In genomic region chr2:164856309-164857100, GRCm38 (mm10) we compare ENCODE assay signal across 8 mouse cellular contexts. TPM values are rescaled to one million over a fixed set of nuclear protein-coding genes. Genes with fewer than 3 reads are reported as not detected.
DNase-seq lines count a peak whose midpoint lies in the region; ATAC-seq and TF ChIP-seq lines count a peak whose summit lies in the region.

No protein-coding gene starts in this region.

- H3K9me3 ChIP-seq in G1E (replicated peaks), result 0 out of 2 replicates have a peak, but pooled peaks cover 3% of the 10 kb centered on the region
- H3K9me3 ChIP-seq in forebrain, embryonic 13.5 days (replicated peaks), result no peaks in the 10 kb centered on the region
- H3K9me3 ChIP-seq in limb, embryonic 10.5 days (replicated peaks), result no peaks in the 10 kb centered on the region

- H3K4me1 ChIP-seq in G1E (ENCODE audit: insufficient read depth, low read depth, low read length), result peaks cover 14% of the 10 kb centered on the region
- H3K4me1 ChIP-seq in forebrain, embryonic 13.5 days, result peaks cover 22% of the 10 kb centered on the region
- H3K4me1 ChIP-seq in limb, embryonic 10.5 days, result peaks cover 38% of the 10 kb centered on the region

- H3K9ac ChIP-seq in forebrain, embryonic 13.5 days, result peak overlapping the region; percentile 61

- peak; percentile 38; the same call in 1 of the 2 replicates for ATAC-seq in frontal cortex, adult (ENCODE audit: low TSS enrichment)
- no peak for ATAC-seq in G1E (ENCODE audit: extremely low read depth, insufficient number of reproducible peaks, low FRiP score, poor library complexity, severe bottlenecking)
- no peak for ATAC-seq in forebrain, embryonic 13.5 days
- ATAC-seq in monocyte, adult 5-6 weeks (replicated peaks; ENCODE audit: insufficient number of reproducible peaks, low FRiP score, low TSS enrichment, poor library complexity, severe bottlenecking), result peak; percentile 13

- under 1% methylated on average over 42 of the region's 42 CpGs for WGBS in forebrain, embryonic 13.5 days
- WGBS in limb, embryonic 10.5 days, result 1% methylated on average over 42 of the region's 42 CpGs

- peak overlapping the region; percentile 96 for H3K4me2 ChIP-seq in forebrain, embryonic 13.5 days

- H3K27ac ChIP-seq in forebrain, embryonic 13.5 days, result no peak overlapping the region
- H3K27ac ChIP-seq in limb, embryonic 10.5 days, result peak overlapping the region; percentile 46; the same call in 1 of the 2 replicates

- peak overlapping the region; percentile 9; the same call in 1 of the 2 replicates for H3K4me3 ChIP-seq in G1E (ENCODE audit: low read depth, low read length)
- H3K4me3 ChIP-seq in forebrain, embryonic 13.5 days, result peak overlapping the region; percentile 49
- peak overlapping the region; percentile 67 for H3K4me3 ChIP-seq in limb, embryonic 10.5 days

- H3K27me3 ChIP-seq in G1E (ENCODE audit: insufficient read depth, low read length), result peaks cover 66% of the 10 kb centered on the region
- peaks cover 56% of the 10 kb centered on the region for H3K27me3 ChIP-seq in forebrain, embryonic 13.5 days
- H3K27me3 ChIP-seq in limb, embryonic 10.5 days (ENCODE audit: low read depth, poor library complexity, severe bottlenecking), result peaks cover 71% of the 10 kb centered on the region

- TF ChIP-seq CTCF in G1E (IDR thresholded peaks at IDR 0.05; ENCODE audit: low read depth, low read length), result no peak

- no peak for DNase-seq in frontal cortex, postnatal 14 days (ENCODE audit: low spot score in 2 of 2)
- no peak for DNase-seq in G1E (ENCODE audit: low spot score)
- DNase-seq in limb, embryonic 10.5 days (ENCODE audit: low spot score), result peak; percentile 59
- no peak for DNase-seq in natural killer cell, adult 2 months (ENCODE audit: low spot score in 2 of 2)
- DNase-seq in urinary bladder, postnatal 4 days (ENCODE audit: low spot score in 2 of 2), result no peak

- no peaks in the 10 kb centered on the region for H3K36me3 ChIP-seq in G1E (replicated peaks)
- no peaks in the 10 kb centered on the region for H3K36me3 ChIP-seq in forebrain, embryonic 13.5 days (ENCODE audit: poor library complexity, severe bottlenecking)
- H3K36me3 ChIP-seq in limb, embryonic 10.5 days, result no peaks in the 10 kb centered on the region

RNA-seq across cellular contexts. Expression of gene Pltp, which starts 1.0 kb away (rescaled TPM):
- not detected in 2 replicates for total RNA-seq in G1E (2014; fragmentation: Nextera tagmentation)
- not detected in 2 replicates for total RNA-seq in G1E (2017)
- polyA plus RNA-seq in G1E (2012), result not detected in 2 replicates
- 34.3 and 35.4 TPM in 2 replicates for polyA plus RNA-seq in forebrain, embryonic 13.5 days (2015; fragmentation: Nextera tagmentation; extraction: Ambion mirVana)
- 20.2 and 24.9 TPM in 2 replicates for polyA plus RNA-seq in limb, embryonic 10.5 days (2016; fragmentation: Nextera tagmentation; extraction: Ambion mirVana)
- total RNA-seq in monocyte, adult 5-6 weeks (2017), result 37.3 to 58.3 TPM (median 46.8 TPM) in 3 replicates

RNA-seq across cellular contexts. Expression of gene Pcif1, which starts 22.6 kb away (rescaled TPM):
- total RNA-seq in G1E (2014; fragmentation: Nextera tagmentation), result 54.7 and 61.3 TPM in 2 replicates
- 31.7 and 35.5 TPM in 2 replicates for total RNA-seq in G1E (2017)
- polyA plus RNA-seq in G1E (2012), result 137 TPM in 2 replicates
- 101 and 107 TPM in 2 replicates for polyA plus RNA-seq in forebrain, embryonic 13.5 days (2015; fragmentation: Nextera tagmentation; extraction: Ambion mirVana)
- 73.7 and 86.7 TPM in 2 replicates for polyA plus RNA-seq in limb, embryonic 10.5 days (2016; fragmentation: Nextera tagmentation; extraction: Ambion mirVana)
- total RNA-seq in monocyte, adult 5-6 weeks (2017), result 60.0 to 62.1 TPM (median 60.1 TPM) in 3 replicates

RNA-seq across cellular contexts. Expression of gene Neurl2, which starts 23.2 kb away (rescaled TPM):
- total RNA-seq in G1E (2014; fragmentation: Nextera tagmentation) (not detected in 2 replicates), G1E (2017) (0.27 TPM in 1 of 2 replicates, not detected in the other)
- 0.10 TPM in 1 of 2 replicates, not detected in the other for polyA plus RNA-seq in G1E (2012)
- 4.0 and 4.2 TPM in 2 replicates for polyA plus RNA-seq in forebrain, embryonic 13.5 days (2015; fragmentation: Nextera tagmentation; extraction: Ambion mirVana)
- 4.0 and 6.9 TPM in 2 replicates for polyA plus RNA-seq in limb, embryonic 10.5 days (2016; fragmentation: Nextera tagmentation; extraction: Ambion mirVana)
- total RNA-seq in monocyte, adult 5-6 weeks (2017), result 0.97 to 3.0 TPM (median 2.3 TPM) in 3 replicates

RNA-seq across cellular contexts. Expression of gene Ctsa, which starts 23.8 kb away (rescaled TPM):
- total RNA-seq in G1E (2014; fragmentation: Nextera tagmentation) (24.7 and 40.4 TPM in 2 replicates), G1E (2017) (58.7 and 67.0 TPM in 2 replicates)
- 37.0 and 68.2 TPM in 2 replicates for polyA plus RNA-seq in G1E (2012)
- 82.7 and 91.6 TPM in 2 replicates for polyA plus RNA-seq in forebrain, embryonic 13.5 days (2015; fragmentation: Nextera tagmentation; extraction: Ambion mirVana)
- polyA plus RNA-seq in limb, embryonic 10.5 days (2016; fragmentation: Nextera tagmentation; extraction: Ambion mirVana), result 93.0 and 105 TPM in 2 replicates
- 283 to 459 TPM (median 330 TPM) in 3 replicates for total RNA-seq in monocyte, adult 5-6 weeks (2017)

RNA-seq across cellular contexts. Expression of gene Spata25, which starts 28.2 kb away (rescaled TPM):
- total RNA-seq in G1E (2014; fragmentation: Nextera tagmentation) (not detected in 2 replicates), G1E (2017) (not detected in 2 replicates)
- not detected in 2 replicates for polyA plus RNA-seq in G1E (2012)
- polyA plus RNA-seq in forebrain, embryonic 13.5 days (2015; fragmentation: Nextera tagmentation; extraction: Ambion mirVana), result not detected in 2 replicates
- 0.36 TPM in 1 of 2 replicates, not detected in the other for polyA plus RNA-seq in limb, embryonic 10.5 days (2016; fragmentation: Nextera tagmentation; extraction: Ambion mirVana)
- not detected in 3 replicates for total RNA-seq in monocyte, adult 5-6 weeks (2017)

Comparison
In these comparisons a context has a peak if more than half of its experiments do, and no peak if none do; other contexts are left out.
1. ATAC-seq: peak in frontal cortex, adult (single experiment) and monocyte, adult 5-6 weeks (single experiment); none in G1E (single experiment) and forebrain, embryonic 13.5 days (single experiment).
2. H3K4me3 ChIP-seq: peak in every context shown above with its lines; median percentile 67 in limb, embryonic 10.5 days; 49 in forebrain, embryonic 13.5 days; 9 in G1E.
3. RNA of gene Pltp, which starts 1.0 kb away (polyA plus RNA-seq): 34.3 to 35.4 TPM in forebrain, embryonic 13.5 days and 20.2 to 24.9 TPM in limb, embryonic 10.5 days; not detected in G1E; every median in the first group is over 10 times any median in the second.